Mouse (Mus musculus) bone marrow macrophage, adult 2 months (primary cell): ENCODE data around the gene Phldb2. TPM values are rescaled to one million over a fixed set of nuclear protein-coding genes. Genes with fewer than 3 reads are reported as not detected.

Experiments used
- H3K27ac ChIP-seq: 2 replicates; pipeline ENCODE4 v1.5.1; 2012; ENCODE audit warnings: low read depth, low read length; ENCODE audit not compliant: insufficient read depth
- H3K4me1 ChIP-seq: 2 replicates; pipeline ENCODE4 v1.6.1; 2012; ENCODE audit warnings: low read length; ENCODE audit not compliant: control insufficient read depth, insufficient read depth
- H3K4me3 ChIP-seq: 2 replicates; pipeline ENCODE4 v1.5.1; 2012; ENCODE audit warnings: mild to moderate bottlenecking, low read length, moderate library complexity; ENCODE audit not compliant: insufficient read depth
- CTCF ChIP-seq: IDR thresholded peaks from 2 replicates; pipeline ENCODE4 v1.5.1; 2012; ENCODE audit warnings: low read depth, mild to moderate bottlenecking, low read length, moderate library complexity
- POLR2A ChIP-seq: IDR thresholded peaks from 2 replicates; pipeline ENCODE4 v1.6.1; 2012; ENCODE audit warnings: mild to moderate bottlenecking, low read depth, low read length, borderline replicate concordance
- polyA plus RNA-seq: library from polyadenylated mRNA; stranded (reverse); fragments of >200 nt; gene quantifications from 2 replicates; pipeline ENCODE4 v1.2.4, GENCODE M21; 2012; ENCODE audit not compliant: missing spikeins, insufficient read depth, insufficient read length

Phldb2 gene
- polyA plus RNA-seq, 1 experiment: 1.3 TPM

GRCm38 (mm10) chr16:45699301-45699700, 254.1 kb downstream of the Phldb2 start:
- TF ChIP-seq POLR2A (no peak), CTCF (no peak)
- Histone ChIP-seq H3K27ac (no peak overlapping the region), H3K4me1 (no peaks in the 10 kb centered on the region), H3K4me3 (no peak overlapping the region)

GRCm38 (mm10) chr16:45697996-45698395, 255.4 kb downstream of the Phldb2 start:
- Histone ChIP-seq H3K4me1 (no peaks in the 10 kb centered on the region), H3K4me3 (no peak overlapping the region), H3K27ac (no peak overlapping the region)
- TF ChIP-seq POLR2A: no peak

Other genes starting within 250 kb of the Phldb2 start
- 0.44 TPM in 1 of 2 replicates, not detected in the other for gene Tagln3, start 229.0 kb downstream of the Phldb2 start, polyA plus RNA-seq
- 15.8 and 17.2 TPM in 2 replicates for gene Abhd10, start 210.6 kb downstream of the Phldb2 start, polyA plus RNA-seq
- 0.56 and 0.86 TPM in 2 replicates for gene Plcxd2, start 56.6 kb upstream of the Phldb2 start, polyA plus RNA-seq
- gene Cd96, start 166.7 kb upstream of the Phldb2 start, polyA plus RNA-seq: not detected in 2 replicates
- gene Gm4737, start 201.5 kb upstream of the Phldb2 start, polyA plus RNA-seq: 18.6 and 18.8 TPM in 2 replicates